Mouse (Mus musculus) left cerebral cortex, adult 2 months (tissue): ENCODE measurements around the gene Nelfa. TPM values are rescaled to one million over a fixed set of nuclear protein-coding genes. Genes with fewer than 3 reads are reported as not detected.
"Not testable (repeated sequence)": the region's sequence is repeated elsewhere in the genome, so short reads cannot be mapped to it uniquely, and the experiment has no call there.

ENCODE experiments used
- DNase-seq, 2 experiments: peaks; one replicate each; pipeline ENCODE4 v3.0.0; 2021 to 2022; ENCODE audit warnings: low spot score in 2 of 2, mixed read lengths in 1 of 2; ENCODE audit errors: extremely low spot score in 1 of 2
- H3K27ac ChIP-seq: fragments of 200-600 bp; 2 replicates; pipeline ENCODE4 v1.8.1; 2022
- H3K4me3 ChIP-seq: fragments of 200-600 bp; 2 replicates; pipeline ENCODE4 v1.8.1; 2022
- CTCF ChIP-seq: fragments of 200-600 bp; IDR thresholded peaks from 2 replicates; pipeline ENCODE4 v1.8.1; 2022; ENCODE audit warnings: antibody characterized with exemption, mild to moderate bottlenecking, moderate library complexity
- intact Hi-C: fragments of 180-260 bp; cut with DNase I; formaldehyde crosslinking; loops from one replicate; pipeline ENCODE4 v1.15.1; 2025
- total RNA-seq, 2 experiments: library from RNA; stranded (reverse); gene quantifications; 2 replicates each; pipeline ENCODE4 v1.2.3; 2021

The Nelfa gene
- total RNA-seq, 2 experiments from 2014 or later: 20.9 to 23.4 TPM

GRCm38 (mm10) chr5:33938448-33938847 lies 2.2 kb upstream of the Nelfa start:
- intact Hi-C loops: loop anchor here (5.0 kb wide), 1 partner anchor 44 kb away; the partner anchor contains the start of gene Gm1673
- DNase-seq: no peak
- Histone ChIP-seq H3K27ac (no peak overlapping the region), H3K4me3 (no peak overlapping the region)
- no peak for TF ChIP-seq CTCF

- no peak overlapping the region for H3K27ac ChIP-seq
- DNase-seq: no peak
- intact Hi-C loops: loop anchor here (2.0 to 5.0 kb wide), 2 partner anchors 45 to 154 kb away; partner anchors contain the start of genes Gm1673 and Letm1
- peak overlapping the region; percentile 88 for H3K4me3 ChIP-seq
- no peak for TF ChIP-seq CTCF
Observed at GRCm38 (mm10) chr5:33937230-33937629, 1.0 kb upstream of the Nelfa start.

- Histone ChIP-seq H3K27ac (peak overlapping the region; percentile 92), H3K4me3 (peak overlapping the region; percentile 88)
- no peak; the same call in 1 of the 2 replicates for TF ChIP-seq CTCF
- intact Hi-C loops: loop anchor here (1.0 to 5.0 kb wide), 4 partner anchors 47 to 153 kb away; partner anchors contain the start of genes Gm1673 and Letm1
- DNase-seq: no peak
Observed at GRCm38 (mm10) chr5:33935700-33936111, 507 bp downstream of the Nelfa start.

GRCm38 (mm10) chr5:33934877-33935276 lies 1.3 kb downstream of the Nelfa start:
- TF ChIP-seq CTCF: no peak
- Histone ChIP-seq H3K4me3 (peak overlapping the region; percentile 88), H3K27ac (no peak overlapping the region)
- intact Hi-C loops: loop anchor here (1.0 to 5.0 kb wide), 2 partner anchors 47 to 62 kb away; partner anchors contain the start of gene Gm1673
- DNase-seq: no peak

GRCm38 (mm10) chr5:33934081-33934480 lies 2.1 kb downstream of the Nelfa start:
- no peak for DNase-seq
- H3K27ac ChIP-seq: no peak overlapping the region
- intact Hi-C loops: no loop called here
- H3K4me3 ChIP-seq: no peak overlapping the region
- no peak for TF ChIP-seq CTCF

- intact Hi-C loops: no loop called here
- H3K27ac ChIP-seq: no peak overlapping the region
Observed at GRCm38 (mm10) chr5:33932413-33932812, 3.8 kb downstream of the Nelfa start.

GRCm38 (mm10) chr5:33926170-33926569 lies 10.0 kb downstream of the Nelfa start:
- no peak for DNase-seq
- H3K4me3 ChIP-seq: no peak overlapping the region
- intact Hi-C loops: no loop called here
- no peak for TF ChIP-seq CTCF
- no peak overlapping the region for H3K27ac ChIP-seq

More at GRCm38 (mm10) chr5:33932413-33932812, 3.8 kb downstream of the Nelfa start:
- TF ChIP-seq CTCF: no peak
- H3K4me3 ChIP-seq: no peak overlapping the region
- no peak for DNase-seq

GRCm38 (mm10) chr5:33922566-33922965 lies 13.6 kb downstream of the Nelfa start:
- no peak overlapping the region for H3K27ac ChIP-seq
- H3K4me3 ChIP-seq: no peak overlapping the region
- no peak for DNase-seq
- no peak for TF ChIP-seq CTCF
- intact Hi-C loops: no loop called here

GRCm38 (mm10) chr5:33921486-33922235 lies 14.6 kb downstream of the Nelfa start:
- Histone ChIP-seq H3K27ac (no peak overlapping the region), H3K4me3 (no peak overlapping the region)
- intact Hi-C loops: no loop called here
- no peak for TF ChIP-seq CTCF
- DNase-seq: no peak

- Histone ChIP-seq H3K4me3 (no peak overlapping the region), H3K27ac (no peak overlapping the region)
- no peak for DNase-seq
- intact Hi-C loops: no loop called here
- TF ChIP-seq CTCF: no peak
Observed at GRCm38 (mm10) chr5:33920924-33921323, 15.3 kb downstream of the Nelfa start.

GRCm38 (mm10) chr5:33920037-33920436 lies 16.2 kb downstream of the Nelfa start:
- DNase-seq: no peak
- Histone ChIP-seq H3K27ac (no peak overlapping the region), H3K4me3 (no peak overlapping the region)
- TF ChIP-seq CTCF: no peak
- intact Hi-C loops: no loop called here

GRCm38 (mm10) chr5:33919466-33919865 lies 16.7 kb downstream of the Nelfa start:
- intact Hi-C loops: no loop called here
- Histone ChIP-seq H3K4me3 (no peak overlapping the region), H3K27ac (no peak overlapping the region)
- TF ChIP-seq CTCF: no peak
- peak in 1 of 2 experiments; percentile 48 for DNase-seq

GRCm38 (mm10) chr5:33916616-33917015 lies 19.6 kb downstream of the Nelfa start:
- H3K4me3 ChIP-seq, DNase-seq, H3K27ac ChIP-seq, intact Hi-C loops: not testable (repeated sequence)

GRCm38 (mm10) chr5:33915031-33915430 lies 21.2 kb downstream of the Nelfa start:
- H3K4me3 ChIP-seq, H3K27ac ChIP-seq, DNase-seq, intact Hi-C loops: not testable (repeated sequence)
